Mouse (Mus musculus): ENCODE measurements around the gene Lgals1. TPM values are rescaled to one million over a fixed set of nuclear protein-coding genes. Genes with fewer than 3 reads are reported as not detected.
A peak's percentile ranks its signal among the peaks of the same experiment; 100 is the strongest.

The Lgals1 gene
- polyA plus RNA-seq, 2 experiments from 2014 or later: 366 to 481 TPM

DNA sequence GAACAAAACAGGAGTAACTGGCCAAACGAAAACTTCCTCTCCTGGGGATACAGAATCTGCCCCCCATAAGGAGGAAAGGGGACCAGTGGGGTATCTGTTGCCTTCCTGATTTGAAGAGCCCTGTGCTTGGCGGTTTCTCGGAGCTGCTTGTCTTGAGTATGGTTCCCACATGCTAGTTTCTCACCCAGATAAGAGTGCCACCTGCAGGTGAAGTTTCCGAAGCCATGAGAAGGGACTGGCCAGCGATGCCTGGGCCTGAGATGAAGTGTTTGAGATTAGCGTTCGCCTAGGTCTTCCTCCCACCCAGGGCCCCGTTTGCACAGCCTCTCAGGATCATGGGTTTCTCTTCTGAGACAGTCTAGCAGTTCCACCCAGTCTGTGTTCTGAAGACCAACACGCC lies 14.5 kb upstream of the Lgals1 start:
- no peak for ATAC-seq

DNA sequence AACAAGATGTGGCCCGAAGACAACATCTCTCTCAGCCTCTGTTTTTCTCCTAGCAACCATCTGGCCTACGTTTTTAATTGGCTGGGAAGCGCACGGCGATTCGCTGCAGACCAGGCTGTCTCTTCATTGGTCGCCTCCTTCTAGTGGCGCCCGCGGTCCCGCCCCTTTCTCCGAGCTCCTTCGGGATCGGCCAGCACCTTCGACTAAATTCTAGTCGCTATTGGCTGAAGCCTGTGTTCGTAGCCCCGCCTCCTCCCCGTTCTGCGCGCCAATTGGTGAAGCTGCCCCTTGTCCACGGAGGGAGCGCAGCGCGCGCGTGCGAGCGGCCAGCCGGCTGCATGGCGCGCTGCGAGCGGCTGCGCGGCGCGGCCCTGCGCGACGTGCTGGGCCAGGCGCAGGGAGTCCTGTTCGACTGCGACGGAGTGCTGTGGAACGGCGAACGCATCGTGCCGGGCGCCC lies 12.9 kb upstream of the Lgals1 start, which contains the start of gene Pdxp:
Pdxp (plus strand) TSS at position 288 of the 459 bp plus-strand sequence.
- ATAC-seq: peak; percentile 92

GRCm38 (mm10) chr15:78914091-78914822 lies 12.3 kb upstream of the Lgals1 start:
- peak; percentile 35 for ATAC-seq

DNA sequence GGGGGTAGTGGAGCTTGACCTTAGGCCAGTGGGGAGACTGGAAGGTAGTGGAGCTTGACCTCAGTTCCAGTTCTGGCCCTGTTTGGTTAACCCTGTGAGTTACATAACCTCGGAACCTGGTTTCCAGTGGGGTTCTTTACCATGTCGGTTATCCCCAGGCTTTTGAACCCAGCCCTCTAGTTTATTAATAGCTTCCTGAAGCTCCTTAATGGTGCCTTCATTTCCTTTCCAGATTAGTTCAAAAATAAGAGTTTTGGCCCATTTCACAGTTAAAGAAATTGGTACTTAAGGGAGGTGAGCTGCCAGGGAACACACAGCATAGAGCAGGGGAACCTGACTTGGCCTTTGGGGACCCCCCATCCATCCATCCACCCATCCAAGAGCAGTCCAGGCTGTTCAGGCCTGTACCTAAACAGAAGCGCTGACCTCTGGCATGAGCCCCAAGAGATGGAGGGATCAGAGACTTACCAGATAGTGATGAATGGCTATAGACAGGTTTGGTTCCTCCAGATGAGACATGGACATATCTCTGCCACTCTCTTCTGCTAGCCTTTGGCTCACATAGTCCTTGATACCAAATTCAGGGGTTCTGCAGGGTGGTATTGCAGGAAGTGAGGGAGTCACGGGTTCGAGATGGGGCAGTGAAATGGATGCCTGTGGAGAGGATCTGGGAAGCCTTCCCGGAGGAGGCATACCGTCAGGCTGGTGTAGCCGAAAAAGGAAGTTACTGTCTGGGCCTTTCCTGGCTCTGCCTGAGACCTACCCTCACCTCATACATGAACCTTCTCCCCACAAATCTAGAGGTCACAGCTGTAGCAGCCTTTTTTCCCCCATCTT lies 11.5 kb upstream of the Lgals1 start:
- no peak for ATAC-seq

DNA sequence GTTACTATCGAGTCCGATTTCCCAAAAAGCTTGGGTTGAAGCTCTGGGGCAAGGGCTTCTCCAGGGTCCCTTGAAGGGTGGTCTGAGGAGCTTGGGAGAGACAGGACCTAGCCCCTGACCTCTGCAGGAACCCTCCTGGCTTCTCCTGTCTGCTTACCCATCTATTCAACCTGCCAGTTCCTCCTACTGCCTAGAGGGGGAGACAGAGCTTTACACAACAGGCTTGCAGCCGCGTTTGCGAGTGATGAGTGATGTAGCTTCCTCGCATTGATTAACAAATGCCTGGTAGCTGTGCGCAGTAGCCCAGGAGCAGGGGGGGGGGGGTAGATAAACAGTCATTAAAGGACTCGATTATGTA lies 10.9 kb upstream of the Lgals1 start:
- ATAC-seq: peak; percentile 53

DNA sequence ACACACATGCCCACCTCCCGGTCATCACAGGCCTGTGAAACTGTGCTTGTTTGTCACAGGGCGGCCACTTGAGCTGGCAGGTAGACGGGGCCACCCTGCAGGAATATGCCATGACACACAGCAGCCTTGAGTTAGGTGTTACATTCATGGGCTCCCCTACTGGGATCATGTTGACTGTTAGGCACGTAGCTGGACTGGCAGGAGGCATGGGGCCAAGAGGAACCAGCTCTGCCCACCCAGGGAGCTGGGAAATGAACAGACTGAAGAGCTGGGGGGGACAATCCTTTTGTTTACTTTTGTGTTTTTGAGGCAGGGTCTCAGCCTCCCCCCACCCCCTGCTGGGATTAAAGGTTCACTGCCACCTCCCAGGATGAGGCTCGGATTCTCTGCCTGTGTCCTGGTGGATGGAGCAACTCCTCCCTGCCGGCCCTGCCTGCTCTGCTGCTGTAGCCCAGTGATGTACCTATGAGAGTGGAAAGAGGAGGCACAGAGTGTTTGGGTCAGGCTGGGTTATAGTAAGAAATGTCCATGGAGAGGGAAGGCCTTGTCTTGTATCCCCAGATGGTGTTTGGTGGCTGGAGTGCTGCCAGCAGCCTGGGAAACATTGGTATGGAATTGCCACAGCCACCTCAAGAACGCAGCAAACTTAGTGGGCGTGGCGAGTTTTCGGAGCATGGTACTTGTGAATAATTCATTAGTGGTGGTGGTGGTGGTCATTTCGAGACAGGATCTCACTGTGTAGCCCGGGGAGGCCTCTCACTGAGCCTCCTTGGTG lies 10.3 kb upstream of the Lgals1 start:
- ATAC-seq: no peak

DNA sequence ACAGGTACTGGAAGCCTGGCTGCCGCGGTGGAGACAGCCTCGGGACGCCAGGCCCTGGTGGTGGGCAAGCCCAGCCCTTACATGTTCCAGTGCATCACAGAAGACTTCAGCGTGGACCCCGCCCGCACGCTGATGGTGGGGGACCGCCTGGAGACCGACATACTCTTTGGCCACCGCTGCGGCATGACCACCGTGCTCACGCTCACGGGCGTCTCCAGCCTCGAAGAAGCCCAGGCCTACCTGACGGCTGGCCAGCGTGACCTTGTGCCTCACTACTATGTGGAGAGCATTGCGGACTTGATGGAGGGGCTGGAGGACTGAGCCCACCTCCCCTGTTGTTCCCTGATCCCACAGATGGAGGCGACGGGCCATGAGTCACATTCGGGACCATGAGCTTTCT lies 8.4 kb upstream of the Lgals1 start:
- ATAC-seq: no peak

- ATAC-seq: no peak
Measured at GRCm38 (mm10) chr15:78919914-78920313, 6.6 kb upstream of the Lgals1 start.

DNA sequence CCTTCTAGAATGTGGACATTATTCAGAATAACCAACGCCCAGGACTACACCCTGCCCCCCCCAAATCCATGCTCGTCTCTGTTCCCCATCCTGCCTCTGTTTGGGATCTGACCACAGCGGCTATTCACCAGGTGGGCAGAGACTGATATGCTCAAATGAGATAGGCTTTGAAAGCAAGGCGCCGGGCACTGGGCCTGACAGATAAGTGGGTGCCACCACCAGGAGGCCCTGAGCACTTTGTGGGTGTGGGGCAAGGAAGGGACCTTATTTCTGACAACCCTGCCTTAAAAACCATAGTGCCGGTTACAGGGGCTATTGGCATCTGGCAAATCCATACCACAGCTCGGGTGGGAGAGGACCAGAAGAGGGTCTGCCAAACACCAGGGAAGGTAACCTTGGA lies 3.8 kb upstream of the Lgals1 start:
- no peak for ATAC-seq

DNA sequence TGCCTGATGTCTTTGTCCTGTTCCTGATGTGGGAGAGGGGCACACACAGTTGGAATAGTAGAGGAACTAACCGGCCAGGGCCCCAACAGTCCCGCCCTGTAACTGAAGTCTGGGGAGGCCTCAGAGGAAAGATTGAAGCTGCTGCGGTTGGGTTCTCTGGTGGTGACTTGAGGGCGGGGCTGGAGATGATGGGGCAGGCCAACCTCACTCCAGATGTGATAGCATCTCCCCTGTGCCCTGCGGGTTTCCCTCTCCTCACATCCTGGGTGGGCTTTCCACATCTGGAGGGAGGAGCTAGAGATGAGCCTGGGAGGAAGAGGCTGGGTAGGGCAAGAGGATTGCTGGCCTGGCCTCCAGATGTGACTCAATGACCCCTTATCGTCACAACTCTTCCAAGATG lies 2.9 kb upstream of the Lgals1 start:
- peak; percentile 68 for ATAC-seq

DNA sequence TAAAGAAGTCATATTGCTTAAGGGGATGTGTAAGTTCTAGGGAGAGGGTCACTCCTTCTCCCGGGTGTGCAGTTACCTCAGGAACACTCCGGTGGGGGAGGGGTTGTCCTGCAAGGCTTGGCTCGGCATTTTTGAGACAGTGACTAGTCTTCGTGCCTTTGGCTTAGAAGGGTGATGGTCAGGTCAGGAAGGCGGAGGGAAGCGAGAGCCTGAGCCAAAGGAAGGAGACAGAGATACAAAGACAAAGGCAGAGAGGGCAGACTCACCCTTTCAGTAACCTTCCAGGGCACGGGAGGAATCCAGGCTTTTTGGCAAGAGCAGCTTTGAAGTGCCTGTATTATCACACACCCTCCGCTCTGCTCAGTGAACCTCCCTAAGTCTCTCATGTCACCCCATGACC lies 1.4 kb upstream of the Lgals1 start:
- ATAC-seq: no peak

DNA sequence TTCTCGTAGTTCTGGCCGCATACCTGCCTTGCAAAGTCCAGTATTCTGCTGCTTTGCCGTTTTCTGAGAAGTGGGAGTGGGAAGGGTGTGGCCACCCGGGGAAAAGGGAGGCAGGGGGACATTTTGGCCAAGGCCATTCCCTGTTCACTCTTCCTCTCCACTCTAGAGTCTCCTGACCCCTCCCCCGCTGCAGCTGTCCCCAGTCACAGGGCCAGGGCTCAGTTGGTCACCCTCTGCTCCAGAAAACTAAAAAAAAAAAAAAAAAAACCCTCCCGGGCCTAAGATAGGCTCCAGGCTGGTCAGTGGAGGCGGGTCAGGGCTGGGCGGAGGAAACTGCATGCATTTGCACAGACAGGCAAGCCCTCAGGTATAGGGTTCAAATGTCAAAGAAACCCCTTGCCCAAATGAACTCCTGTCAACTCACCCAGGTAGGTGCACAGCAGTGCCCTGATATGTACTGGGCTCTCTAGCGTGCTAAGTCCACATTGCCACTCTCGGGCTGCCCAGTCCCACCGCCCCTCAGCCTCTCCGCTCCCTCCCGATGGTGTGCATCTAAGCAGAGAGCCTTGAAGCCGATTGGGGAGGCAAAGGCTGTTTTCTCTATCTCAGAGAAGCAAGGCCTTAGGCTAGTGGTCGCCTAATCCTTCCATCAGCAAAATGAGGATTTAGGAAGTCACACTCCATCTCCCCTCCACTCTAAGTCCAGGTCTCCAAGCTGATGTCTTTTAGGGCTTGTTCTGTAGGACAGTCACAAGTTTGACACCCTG lies 679 bp downstream of the Lgals1 start:
- ATAC-seq: no peak

- peak; percentile 79 for ATAC-seq
Measured at GRCm38 (mm10) chr15:78927788-78928457, 1.4 kb downstream of the Lgals1 start.

- ATAC-seq: no peak
Measured at GRCm38 (mm10) chr15:78928539-78928938, 2.0 kb downstream of the Lgals1 start.

DNA sequence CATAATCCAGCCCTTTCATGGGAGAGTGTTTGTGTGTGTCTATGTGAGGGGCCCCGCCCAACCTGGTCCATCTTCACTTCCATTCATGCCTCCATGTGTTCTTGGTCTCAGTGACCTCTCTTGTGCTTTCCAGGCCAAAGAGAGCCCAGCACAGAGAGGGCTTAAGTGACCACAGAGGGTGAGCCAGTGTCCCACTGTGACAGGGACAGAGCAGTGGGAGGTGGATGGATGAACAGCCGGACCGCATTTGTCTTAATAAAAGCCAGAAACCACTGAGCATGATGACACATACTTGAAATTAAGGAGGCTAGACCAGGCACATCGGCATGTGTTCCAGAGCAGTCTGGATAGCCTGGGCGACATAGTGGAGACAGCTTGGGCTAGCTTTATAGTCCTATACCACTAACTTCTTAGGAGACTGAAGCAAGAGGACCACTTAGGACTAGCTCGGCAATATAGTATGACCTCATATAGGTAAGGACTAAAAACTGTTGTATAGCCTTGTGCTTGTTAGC lies 3.7 kb downstream of the Lgals1 start:
- ATAC-seq: no peak

DNA sequence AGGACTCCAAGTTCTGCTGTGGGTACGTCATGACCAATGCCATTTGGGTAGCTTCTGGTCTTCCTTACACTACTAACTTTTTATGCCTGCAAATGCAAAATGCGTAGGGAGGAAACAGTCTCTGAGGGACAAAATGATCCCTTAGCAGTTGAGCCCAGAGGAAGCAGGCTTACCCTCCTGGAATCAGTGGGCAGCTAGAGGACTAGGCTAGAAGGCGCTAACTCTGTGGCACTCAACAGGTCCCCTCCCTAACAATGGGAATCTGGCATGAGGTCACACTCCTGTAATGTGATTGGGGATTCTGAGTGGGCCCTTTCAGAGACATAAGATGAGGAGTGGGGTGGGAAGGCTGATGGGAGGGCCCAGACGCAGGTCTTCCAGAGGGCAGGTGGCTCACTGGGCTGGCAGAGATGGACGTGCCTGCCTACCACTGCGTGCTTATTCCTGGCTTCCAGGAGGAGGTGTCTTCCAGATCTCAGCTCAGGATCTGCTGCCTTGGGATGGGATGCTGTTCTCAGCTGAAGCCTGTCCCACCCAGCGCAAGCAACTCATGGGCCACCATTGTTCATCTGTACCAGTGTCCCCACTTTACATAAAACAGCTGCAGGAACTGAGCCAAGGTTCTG lies 4.4 kb downstream of the Lgals1 start:
- ATAC-seq: no peak

- peak; percentile 38 for ATAC-seq
Measured at GRCm38 (mm10) chr15:78931577-78931976, 5.1 kb downstream of the Lgals1 start.

- peak; percentile 92 for ATAC-seq
Measured at GRCm38 (mm10) chr15:78934784-78935320, 8.3 kb downstream of the Lgals1 start, which contains the start of gene Nol12. Nol12 (plus strand) TSS chr15:78934933.

DNA sequence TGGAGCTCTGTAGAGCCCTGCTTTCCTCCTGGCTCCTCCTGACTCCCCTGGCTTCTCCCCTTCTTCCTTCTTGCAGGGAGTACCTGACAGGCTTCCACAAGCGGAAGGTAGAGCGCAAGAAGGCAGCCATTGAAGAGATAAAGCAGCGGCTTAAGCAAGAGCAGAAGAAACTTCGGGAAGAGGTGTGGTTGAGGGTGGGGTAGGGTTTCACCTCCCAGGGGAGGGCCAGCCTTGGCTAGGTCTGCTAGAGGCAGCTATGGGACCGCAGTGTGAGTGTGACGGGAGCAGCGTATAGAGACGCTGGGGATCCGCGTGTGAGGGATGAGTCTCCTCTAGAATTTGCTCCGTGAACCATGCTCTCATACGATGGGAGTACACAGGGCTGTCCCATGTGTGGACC lies 9.9 kb downstream of the Lgals1 start:
- ATAC-seq: no peak

DNA sequence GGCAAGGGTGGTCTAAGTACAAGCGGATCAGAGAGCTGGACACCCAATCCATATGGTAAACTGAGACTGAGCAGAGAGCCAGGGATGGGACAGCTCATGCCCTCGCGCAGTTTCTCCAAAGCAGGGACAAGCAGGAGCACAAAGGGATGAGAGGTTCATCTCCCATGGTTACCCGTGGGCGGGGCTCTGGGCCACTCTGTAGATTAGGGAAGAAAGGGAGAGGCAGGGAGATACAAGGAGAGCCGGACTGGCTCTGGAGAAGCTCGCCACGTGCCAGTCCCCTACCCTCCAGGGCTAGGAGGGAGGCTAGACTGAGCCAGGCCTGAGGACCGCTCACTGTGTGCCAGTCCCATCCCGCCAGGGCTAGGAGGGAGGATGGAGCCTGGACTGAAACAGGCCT lies 10.8 kb downstream of the Lgals1 start:
- no peak for ATAC-seq

DNA sequence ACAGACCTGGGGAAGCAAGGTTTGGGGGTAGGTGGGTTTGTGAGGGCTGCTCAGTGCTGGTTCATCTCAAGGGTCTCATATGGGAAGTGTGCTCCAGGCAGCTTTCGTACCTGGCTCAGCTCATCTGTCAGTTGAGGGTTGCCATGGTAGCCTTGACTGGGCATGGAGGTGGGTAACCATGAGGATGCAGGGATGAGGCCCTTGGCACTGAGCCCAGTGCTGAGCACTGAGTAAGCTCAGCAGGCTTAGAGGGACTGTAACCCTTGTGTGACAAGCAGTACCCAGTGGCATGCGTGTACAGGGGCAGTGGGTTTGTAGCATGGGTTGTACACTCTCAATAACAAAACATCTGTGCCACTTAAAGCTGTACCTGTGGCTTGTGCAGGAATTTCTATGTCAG lies 11.4 kb downstream of the Lgals1 start:
- no peak for ATAC-seq
